Mouse (Mus musculus): ENCODE results near the gene Vps13c. TPM values are rescaled to one million over a fixed set of nuclear protein-coding genes. Genes with fewer than 3 reads are reported as not detected.

The Vps13c gene
- polyA plus RNA-seq, 1 experiment: 34.2 TPM

DNA sequence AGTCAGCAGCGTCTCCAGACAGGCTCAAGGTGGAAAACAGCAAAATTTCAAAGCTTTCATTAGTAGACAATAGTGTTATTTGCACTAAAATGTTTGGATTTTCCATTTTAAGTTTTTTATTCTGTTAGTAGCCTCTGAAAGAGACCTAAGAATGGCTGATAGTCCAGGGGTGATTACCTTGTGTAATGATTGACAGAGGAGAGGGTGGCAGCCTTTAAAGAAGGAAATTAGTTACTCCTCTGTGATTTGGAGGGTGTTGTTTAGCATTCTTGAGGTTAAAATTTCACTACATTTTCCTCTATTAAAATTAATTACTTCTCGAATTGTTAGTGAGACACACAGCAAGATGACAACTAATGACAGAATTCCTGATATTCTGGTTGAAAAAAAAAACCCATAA lies 2.9 kb upstream of the Vps13c start:
- H3K27me3 ChIP-seq (ENCODE audit: control insufficient read depth, insufficient read depth, low read length, poor library complexity, severe bottlenecking): no peaks in the 10 kb centered on the region
- no peaks in the 10 kb centered on the region for H3K4me1 ChIP-seq (ENCODE audit: control insufficient read depth, insufficient read depth, low read length)
- no peaks in the 10 kb centered on the region for H3K9me3 ChIP-seq (replicated peaks; ENCODE audit: control insufficient read depth, insufficient read depth, low read length, poor library complexity, severe bottlenecking)
- no peak for TF ChIP-seq POLR2A (IDR thresholded peaks at IDR 0.05; ENCODE audit: insufficient read depth, low read length)
- no peaks in the 10 kb centered on the region for H3K36me3 ChIP-seq (ENCODE audit: control insufficient read depth, insufficient read depth, low read length, poor library complexity, severe bottlenecking)
- no peak overlapping the region for H3K27ac ChIP-seq (ENCODE audit: insufficient read depth, low read length)
- H3K4me3 ChIP-seq (ENCODE audit: low read depth, low read length): no peak overlapping the region
- H3K9ac ChIP-seq (ENCODE audit: low read depth, poor library complexity, severe bottlenecking): no peak overlapping the region

DNA sequence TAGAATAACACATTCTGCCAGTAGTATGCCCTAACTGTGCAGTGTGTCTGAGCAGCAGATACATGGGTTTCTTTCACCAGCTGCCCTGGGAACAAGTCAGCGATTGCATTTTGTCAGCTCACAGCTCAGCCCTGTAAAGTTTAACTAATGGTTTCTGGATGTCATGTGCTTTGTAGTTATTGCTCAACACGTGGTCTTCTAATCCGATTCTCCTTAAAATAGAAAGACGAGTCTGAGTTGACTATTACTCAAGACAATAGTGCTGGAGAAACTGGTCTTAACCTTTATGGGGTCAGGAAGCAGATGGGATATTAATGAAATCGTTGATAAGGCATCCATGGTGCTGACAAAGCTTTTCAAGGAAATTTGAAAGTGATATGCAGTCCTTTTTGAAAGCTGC lies 2.6 kb downstream of the Vps13c start:
- no peaks in the 10 kb centered on the region for H3K27me3 ChIP-seq (ENCODE audit: control insufficient read depth, insufficient read depth, low read length, poor library complexity, severe bottlenecking)
- H3K27ac ChIP-seq (ENCODE audit: insufficient read depth, low read length): no peak overlapping the region
- TF ChIP-seq CTCF (IDR thresholded peaks at IDR 0.05; ENCODE audit: low read depth, low read length) (no peak), POLR2A (IDR thresholded peaks at IDR 0.05; ENCODE audit: insufficient read depth, low read length) (no peak), EP300 (IDR thresholded peaks at IDR 0.05; ENCODE audit: insufficient read depth, low read depth, low read length) (no peak)
- H3K9me3 ChIP-seq (replicated peaks; ENCODE audit: control insufficient read depth, insufficient read depth, low read length, poor library complexity, severe bottlenecking): no peaks in the 10 kb centered on the region
- no peaks in the 10 kb centered on the region for H3K36me3 ChIP-seq (ENCODE audit: control insufficient read depth, insufficient read depth, low read length, poor library complexity, severe bottlenecking)
- H3K4me3 ChIP-seq (ENCODE audit: low read depth, low read length): no peak overlapping the region
- H3K9ac ChIP-seq (ENCODE audit: low read depth, poor library complexity, severe bottlenecking): no peak overlapping the region
- H3K4me1 ChIP-seq (ENCODE audit: control insufficient read depth, insufficient read depth, low read length): no peaks in the 10 kb centered on the region

DNA sequence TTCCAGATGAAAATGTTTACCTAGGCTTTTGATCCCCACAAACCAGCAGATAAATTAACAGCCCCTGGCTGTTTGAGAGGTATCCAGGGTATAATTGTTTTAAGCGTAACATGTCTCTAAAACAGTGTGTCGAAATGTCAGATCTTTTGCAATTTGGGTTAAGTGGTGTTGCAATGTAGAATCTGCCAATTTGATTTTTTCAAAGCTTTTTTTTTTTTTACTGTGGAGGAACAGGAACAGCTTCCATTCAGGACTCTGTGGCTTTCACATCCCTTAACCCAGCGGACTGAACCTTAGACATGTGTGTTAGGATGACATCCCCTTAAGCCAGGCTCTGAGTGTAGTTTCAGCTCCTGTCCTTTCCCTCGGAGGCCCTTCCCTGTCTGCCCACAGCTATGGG lies 4.8 kb downstream of the Vps13c start:
- Histone ChIP-seq H3K27ac (ENCODE audit: insufficient read depth, low read length) (no peak overlapping the region), H3K9ac (ENCODE audit: low read depth, poor library complexity, severe bottlenecking) (no peak overlapping the region), H3K9me3 (replicated peaks; ENCODE audit: control insufficient read depth, insufficient read depth, low read length, poor library complexity, severe bottlenecking) (no peaks in the 10 kb centered on the region), H3K27me3 (ENCODE audit: control insufficient read depth, insufficient read depth, low read length, poor library complexity, severe bottlenecking) (no peaks in the 10 kb centered on the region), H3K4me3 (ENCODE audit: low read depth, low read length) (no peak overlapping the region), H3K36me3 (ENCODE audit: control insufficient read depth, insufficient read depth, low read length, poor library complexity, severe bottlenecking) (no peaks in the 10 kb centered on the region), H3K4me1 (ENCODE audit: control insufficient read depth, insufficient read depth, low read length) (no peaks in the 10 kb centered on the region)
- TF ChIP-seq CTCF (IDR thresholded peaks at IDR 0.05; ENCODE audit: low read depth, low read length): no peak
- TF ChIP-seq POLR2A (IDR thresholded peaks at IDR 0.05; ENCODE audit: insufficient read depth, low read length): no peak
- no peak for TF ChIP-seq EP300 (IDR thresholded peaks at IDR 0.05; ENCODE audit: insufficient read depth, low read depth, low read length)

DNA sequence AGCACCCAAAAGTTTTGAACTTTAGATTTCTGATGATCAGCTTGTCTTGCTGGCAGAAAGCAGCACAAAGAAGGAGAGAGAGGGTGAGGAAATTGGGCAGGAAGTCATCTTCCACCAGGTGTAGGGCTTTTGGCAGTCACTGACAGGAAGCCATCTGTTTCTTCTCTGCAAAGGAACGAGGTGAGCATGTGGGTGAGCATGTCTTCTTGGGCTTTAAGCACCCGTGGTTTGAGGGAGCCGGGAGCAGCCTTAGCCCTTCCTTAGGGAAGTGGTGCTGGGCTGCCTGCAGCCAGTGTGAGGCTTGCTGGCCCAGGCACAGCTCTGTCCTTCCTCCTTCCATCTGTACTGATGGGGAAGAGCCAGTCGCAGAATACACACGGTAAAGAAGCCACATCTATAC lies 5.5 kb downstream of the Vps13c start:
- no peaks in the 10 kb centered on the region for H3K4me1 ChIP-seq (ENCODE audit: control insufficient read depth, insufficient read depth, low read length)
- H3K27me3 ChIP-seq (ENCODE audit: control insufficient read depth, insufficient read depth, low read length, poor library complexity, severe bottlenecking): no peaks in the 10 kb centered on the region
- H3K9ac ChIP-seq (ENCODE audit: low read depth, poor library complexity, severe bottlenecking): no peak overlapping the region
- no peaks in the 10 kb centered on the region for H3K9me3 ChIP-seq (replicated peaks; ENCODE audit: control insufficient read depth, insufficient read depth, low read length, poor library complexity, severe bottlenecking)
- TF ChIP-seq EP300 (IDR thresholded peaks at IDR 0.05; ENCODE audit: insufficient read depth, low read depth, low read length) (no peak), CTCF (IDR thresholded peaks at IDR 0.05; ENCODE audit: low read depth, low read length) (no peak), POLR2A (IDR thresholded peaks at IDR 0.05; ENCODE audit: insufficient read depth, low read length) (no peak)
- H3K4me3 ChIP-seq (ENCODE audit: low read depth, low read length): no peak overlapping the region
- H3K27ac ChIP-seq (ENCODE audit: insufficient read depth, low read length): no peak overlapping the region
- no peaks in the 10 kb centered on the region for H3K36me3 ChIP-seq (ENCODE audit: control insufficient read depth, insufficient read depth, low read length, poor library complexity, severe bottlenecking)

DNA sequence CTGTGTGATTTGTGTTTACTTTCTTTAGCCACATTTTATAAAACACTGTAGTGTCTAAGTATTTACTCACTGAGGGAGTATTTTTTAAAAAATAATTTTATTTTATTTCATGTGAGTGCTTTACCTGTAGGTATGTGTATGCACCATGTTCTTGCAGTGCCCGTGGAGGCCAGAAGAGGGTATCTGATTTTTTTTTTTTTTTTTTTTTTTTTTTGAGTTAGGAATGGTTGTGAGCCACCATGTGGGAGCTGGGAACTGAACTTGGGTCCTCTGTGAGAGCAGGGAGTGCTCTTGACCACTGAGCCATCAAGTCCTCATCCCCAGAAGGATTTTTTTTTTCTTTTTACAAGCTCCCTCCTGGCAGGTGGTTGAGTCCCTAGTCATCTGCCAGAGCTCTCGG lies 5.9 kb downstream of the Vps13c start:
- Histone ChIP-seq H3K9me3 (replicated peaks; ENCODE audit: control insufficient read depth, insufficient read depth, low read length, poor library complexity, severe bottlenecking) (no peaks in the 10 kb centered on the region), H3K4me1 (ENCODE audit: control insufficient read depth, insufficient read depth, low read length) (no peaks in the 10 kb centered on the region), H3K4me3 (ENCODE audit: low read depth, low read length) (no peak overlapping the region), H3K36me3 (ENCODE audit: control insufficient read depth, insufficient read depth, low read length, poor library complexity, severe bottlenecking) (no peaks in the 10 kb centered on the region), H3K27me3 (ENCODE audit: control insufficient read depth, insufficient read depth, low read length, poor library complexity, severe bottlenecking) (no peaks in the 10 kb centered on the region), H3K27ac (ENCODE audit: insufficient read depth, low read length) (no peak overlapping the region), H3K9ac (ENCODE audit: low read depth, poor library complexity, severe bottlenecking) (no peak overlapping the region)
- TF ChIP-seq POLR2A (IDR thresholded peaks at IDR 0.05; ENCODE audit: insufficient read depth, low read length): no peak
- no peak for TF ChIP-seq EP300 (IDR thresholded peaks at IDR 0.05; ENCODE audit: insufficient read depth, low read depth, low read length)
- TF ChIP-seq CTCF (IDR thresholded peaks at IDR 0.05; ENCODE audit: low read depth, low read length): no peak

DNA sequence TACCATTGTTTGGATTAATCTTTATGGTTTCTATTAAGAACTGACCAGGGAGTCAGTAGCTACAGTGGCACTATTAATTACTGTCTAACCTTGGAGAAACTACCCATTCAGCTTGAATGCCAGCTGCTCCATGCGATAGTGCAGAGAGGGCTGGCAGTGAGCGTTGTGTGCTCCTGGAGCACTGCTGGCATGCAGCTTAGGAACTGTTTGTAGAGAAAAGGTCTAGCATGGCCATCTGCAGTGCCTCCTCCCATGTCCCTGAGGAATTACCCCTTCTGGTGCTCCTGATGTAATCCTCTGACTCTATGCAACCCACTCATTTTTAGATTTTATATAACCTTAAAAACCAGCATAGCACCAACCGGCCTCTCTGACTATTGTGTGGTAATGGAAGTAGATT lies 7.4 kb downstream of the Vps13c start:
- no peaks in the 10 kb centered on the region for H3K27me3 ChIP-seq (ENCODE audit: control insufficient read depth, insufficient read depth, low read length, poor library complexity, severe bottlenecking)
- H3K27ac ChIP-seq (ENCODE audit: insufficient read depth, low read length): no peak overlapping the region
- H3K9me3 ChIP-seq (replicated peaks; ENCODE audit: control insufficient read depth, insufficient read depth, low read length, poor library complexity, severe bottlenecking): no peaks in the 10 kb centered on the region
- no peak overlapping the region for H3K9ac ChIP-seq (ENCODE audit: low read depth, poor library complexity, severe bottlenecking)
- TF ChIP-seq POLR2A (IDR thresholded peaks at IDR 0.05; ENCODE audit: insufficient read depth, low read length): no peak
- no peak for TF ChIP-seq EP300 (IDR thresholded peaks at IDR 0.05; ENCODE audit: insufficient read depth, low read depth, low read length)
- TF ChIP-seq CTCF (IDR thresholded peaks at IDR 0.05; ENCODE audit: low read depth, low read length): no peak
- no peaks in the 10 kb centered on the region for H3K4me1 ChIP-seq (ENCODE audit: control insufficient read depth, insufficient read depth, low read length)
- H3K4me3 ChIP-seq (ENCODE audit: low read depth, low read length): no peak overlapping the region
- no peaks in the 10 kb centered on the region for H3K36me3 ChIP-seq (ENCODE audit: control insufficient read depth, insufficient read depth, low read length, poor library complexity, severe bottlenecking)
